Mouse (Mus musculus): Measurements from ENCODE around the gene Rab11fip3.
"Not testable (repeated sequence)": the region's sequence is repeated elsewhere in the genome, so short reads cannot be mapped to it uniquely, and the experiment has no call there.

The Rab11fip3 gene

GRCm38 (mm10) chr17:26068831-26069739 is at the start of gene Rab11fip3:
Gene Rab11fip3, minus strand, starts transcription at chr17:26069555.
- DNase-seq, result peak; percentile 75

- no peak for DNase-seq
These were observed 47.3 kb upstream of the Rab11fip3 start for GRCm38 (mm10) chr17:26116503-26117258.

- peak; percentile 76 for DNase-seq
These were observed 46.7 kb upstream of the Rab11fip3 start for GRCm38 (mm10) chr17:26115956-26116487.

- DNase-seq, result peak; percentile 96
These were observed 46.0 kb upstream of the Rab11fip3 start for GRCm38 (mm10) chr17:26115205-26115898.

DNA sequence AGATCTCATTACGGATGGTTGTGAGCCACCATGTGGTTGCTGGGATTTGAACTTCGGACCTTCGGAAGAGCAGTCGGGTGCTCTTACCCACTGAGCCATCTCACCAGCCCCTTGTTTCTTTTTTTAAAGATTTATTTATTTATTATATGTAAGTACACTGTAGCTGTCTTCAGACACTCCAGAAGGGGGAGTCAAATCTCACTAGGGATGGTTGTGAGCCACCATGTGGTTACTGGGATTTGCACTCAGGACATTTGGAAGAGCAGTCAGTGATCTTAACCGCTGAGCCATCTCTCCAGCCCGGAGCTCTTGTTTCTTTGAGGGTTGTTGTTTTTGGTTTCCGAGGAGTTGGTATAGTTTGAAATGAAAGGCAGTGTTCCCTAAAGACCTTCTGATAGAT is 45.1 kb upstream of the Rab11fip3 start:
- not testable (repeated sequence) for DNase-seq

DNA sequence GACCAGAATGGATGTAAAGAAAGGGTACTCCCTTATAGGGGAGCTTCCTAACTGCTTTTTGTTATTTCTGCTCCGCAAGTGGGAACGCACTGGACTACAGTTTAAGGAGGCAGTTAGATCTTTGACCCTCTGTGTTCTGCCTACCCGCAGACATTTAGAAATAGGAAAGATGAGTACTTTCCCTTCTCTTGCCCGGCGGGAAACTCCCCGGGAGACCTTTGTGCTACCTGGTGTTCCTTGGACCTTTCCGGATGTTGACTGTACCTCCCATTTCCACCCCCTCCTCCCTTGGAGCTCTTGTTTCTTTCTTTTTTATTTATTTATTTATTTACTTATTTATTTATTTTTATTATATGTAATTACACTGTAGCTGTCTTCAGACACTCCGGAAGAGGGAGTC is 44.7 kb upstream of the Rab11fip3 start:
- peak; percentile 81 for DNase-seq

DNA sequence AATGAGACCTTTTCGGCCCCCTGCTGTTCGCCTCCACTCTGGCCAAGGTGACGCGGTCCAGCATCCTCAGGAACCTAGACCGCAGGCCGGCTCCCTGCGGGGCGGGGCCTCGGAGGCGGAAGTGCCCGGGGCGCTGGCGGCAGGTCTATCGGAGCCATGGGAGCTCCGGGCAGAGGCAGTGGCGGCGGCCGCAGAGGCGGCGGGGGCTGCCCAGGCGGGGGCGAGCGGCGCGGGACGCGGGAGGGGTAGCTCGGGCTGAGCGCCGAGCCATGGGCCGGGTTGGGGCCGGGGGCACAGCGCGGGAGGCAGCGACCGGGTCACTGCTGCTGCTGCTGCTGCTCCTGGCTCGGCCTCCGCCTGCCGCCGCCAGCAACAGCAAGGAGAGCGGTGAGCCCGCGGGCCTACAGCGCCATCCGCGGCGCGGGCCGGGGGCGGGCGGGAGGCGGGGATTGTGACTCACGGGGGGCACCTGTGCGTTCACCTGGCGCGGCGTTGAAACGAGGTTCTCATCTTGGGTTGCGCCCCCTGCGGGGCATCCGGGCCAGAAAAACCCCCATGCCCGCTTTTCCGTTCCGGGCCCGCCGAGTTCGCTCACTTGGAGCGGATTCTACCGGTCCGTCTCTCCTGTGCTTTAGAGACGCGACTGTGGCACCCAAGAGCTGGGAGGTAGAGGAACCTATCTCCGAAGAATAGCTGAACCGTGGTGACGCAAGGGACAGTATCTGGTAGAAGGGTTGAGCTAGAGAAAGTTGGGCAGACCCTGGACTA is 44.0 kb upstream of the Rab11fip3 start, which contains the start of gene Tmem8:
Gene Tmem8 (plus strand): TSS at position 119 of the 768 bp plus-strand sequence.
- peak; percentile 84 for DNase-seq

DNA sequence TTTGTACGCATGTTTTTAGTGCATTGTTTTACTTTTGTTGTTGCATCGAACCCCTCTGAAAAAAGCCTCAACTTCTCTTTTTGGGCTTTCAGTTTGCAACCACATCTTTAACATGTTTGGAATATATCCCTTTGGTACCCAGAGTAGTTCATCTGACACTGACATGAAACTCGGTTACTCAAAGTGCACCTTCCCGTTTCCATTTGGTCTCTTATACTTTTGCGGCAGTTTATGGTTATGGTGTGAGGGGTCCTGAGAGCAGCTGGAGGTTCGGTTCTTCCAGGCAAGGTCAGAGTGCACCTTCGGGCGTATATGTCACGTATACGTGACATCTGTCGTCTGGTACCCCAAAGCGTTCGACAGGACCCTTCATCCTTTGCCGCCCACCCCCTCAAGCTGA is 43.4 kb upstream of the Rab11fip3 start:
- DNase-seq, result no peak

DNA sequence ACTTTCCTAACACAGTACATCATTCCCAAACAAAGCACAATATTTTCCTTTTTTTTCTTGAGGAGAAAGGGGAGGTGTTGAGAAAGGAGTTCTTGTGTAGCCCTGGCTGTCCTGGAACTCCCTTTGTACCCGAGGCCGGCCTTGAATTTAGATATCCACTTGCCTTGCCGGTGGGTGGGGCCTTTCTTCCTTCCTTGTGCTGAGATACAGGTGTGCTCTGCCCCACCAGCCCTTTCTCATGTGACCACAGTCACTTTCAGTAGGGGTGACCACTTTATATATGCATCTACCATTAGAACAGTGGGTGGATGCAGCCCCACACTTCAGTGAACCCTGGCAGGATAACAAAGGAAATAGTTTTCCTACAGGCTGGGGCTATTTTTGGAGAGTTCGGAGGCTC is 42.4 kb upstream of the Rab11fip3 start:
- DNase-seq, result no peak

DNA sequence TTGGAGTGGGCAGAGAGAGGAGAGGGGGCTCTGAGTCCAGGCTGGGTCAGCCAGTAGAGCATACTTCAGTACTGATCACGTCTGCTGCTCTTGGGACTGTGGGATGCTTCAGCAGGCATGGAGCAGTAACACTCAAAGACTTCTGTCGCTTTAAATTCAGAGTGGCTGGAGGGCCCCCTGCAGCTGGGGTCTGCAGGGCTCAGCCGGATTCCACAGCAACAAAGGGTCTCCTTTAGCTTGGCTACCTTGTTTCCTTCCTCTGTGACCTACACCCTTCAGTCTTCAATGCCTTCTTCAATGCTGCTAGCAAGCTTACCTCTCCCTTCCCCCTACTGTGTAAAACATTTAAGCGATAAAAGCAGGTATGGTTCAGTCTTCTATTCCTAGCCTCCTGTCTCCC is 41.7 kb upstream of the Rab11fip3 start:
- no peak for DNase-seq

GRCm38 (mm10) chr17:26110156-26110555 is 40.8 kb upstream of the Rab11fip3 start:
- DNase-seq, result no peak

- DNase-seq, result no peak
These were observed 36.3 kb upstream of the Rab11fip3 start for GRCm38 (mm10) chr17:26105619-26106018.

GRCm38 (mm10) chr17:26101478-26101877 is 32.1 kb upstream of the Rab11fip3 start:
- peak; percentile 83 for DNase-seq

DNA sequence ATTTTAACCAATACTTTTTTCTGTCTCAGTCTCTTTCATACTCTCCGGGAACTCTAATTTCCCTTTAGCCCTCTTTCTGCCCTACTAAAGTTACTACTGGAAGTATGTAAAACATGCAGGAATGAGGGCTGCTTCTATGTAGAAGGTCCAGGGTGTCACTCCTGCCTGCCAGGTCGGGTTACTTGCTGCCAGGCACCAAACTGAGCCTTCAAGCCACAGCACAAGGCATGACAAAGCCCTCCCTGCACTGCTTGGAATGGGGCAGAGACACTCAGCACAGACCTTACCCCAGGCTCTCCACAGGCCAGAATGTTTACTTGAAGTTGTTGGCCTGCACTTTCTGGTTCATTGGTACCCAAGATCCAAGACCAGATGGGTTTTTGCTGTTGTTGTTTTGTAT is 30.8 kb upstream of the Rab11fip3 start:
- DNase-seq, result no peak

DNA sequence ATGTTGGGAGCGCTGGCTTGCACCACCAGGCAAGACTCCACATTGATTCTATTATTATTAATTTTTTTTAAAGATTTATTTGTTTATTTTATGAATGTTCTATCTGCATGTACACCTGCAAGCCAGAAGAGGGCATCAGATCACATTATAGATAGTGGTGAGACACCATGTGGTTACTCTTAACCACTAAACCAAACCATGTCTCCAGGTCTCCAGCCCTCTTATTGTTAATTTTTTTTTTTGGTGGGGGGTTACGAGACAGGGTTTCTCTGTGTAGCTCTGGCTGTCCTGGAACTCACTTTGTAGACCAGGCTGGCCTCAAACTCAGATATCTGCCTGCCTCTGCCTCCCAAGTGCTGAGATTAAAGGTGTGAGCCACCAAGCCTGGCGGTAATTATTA is 30.0 kb upstream of the Rab11fip3 start:
- DNase-seq, result not testable (repeated sequence)

DNA sequence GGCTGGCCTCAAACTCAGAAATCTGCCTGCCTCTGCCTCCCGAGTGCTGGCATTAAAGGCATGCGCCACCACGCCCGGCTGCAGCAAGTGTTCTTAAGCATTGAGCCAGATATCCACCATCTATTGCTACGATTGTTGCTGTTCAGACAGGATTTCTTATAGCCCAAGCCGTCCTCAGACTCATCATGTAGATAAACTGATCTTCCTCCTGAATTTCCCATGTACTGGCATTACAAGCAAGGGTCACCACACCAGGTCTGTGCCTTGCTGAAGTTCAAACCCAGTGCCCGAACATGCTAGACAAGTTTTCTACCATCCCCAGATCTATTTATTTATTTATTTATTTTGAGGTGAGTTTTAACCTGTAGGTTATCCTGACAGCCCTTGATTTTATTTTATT is 29.1 kb upstream of the Rab11fip3 start:
- no peak for DNase-seq

DNA sequence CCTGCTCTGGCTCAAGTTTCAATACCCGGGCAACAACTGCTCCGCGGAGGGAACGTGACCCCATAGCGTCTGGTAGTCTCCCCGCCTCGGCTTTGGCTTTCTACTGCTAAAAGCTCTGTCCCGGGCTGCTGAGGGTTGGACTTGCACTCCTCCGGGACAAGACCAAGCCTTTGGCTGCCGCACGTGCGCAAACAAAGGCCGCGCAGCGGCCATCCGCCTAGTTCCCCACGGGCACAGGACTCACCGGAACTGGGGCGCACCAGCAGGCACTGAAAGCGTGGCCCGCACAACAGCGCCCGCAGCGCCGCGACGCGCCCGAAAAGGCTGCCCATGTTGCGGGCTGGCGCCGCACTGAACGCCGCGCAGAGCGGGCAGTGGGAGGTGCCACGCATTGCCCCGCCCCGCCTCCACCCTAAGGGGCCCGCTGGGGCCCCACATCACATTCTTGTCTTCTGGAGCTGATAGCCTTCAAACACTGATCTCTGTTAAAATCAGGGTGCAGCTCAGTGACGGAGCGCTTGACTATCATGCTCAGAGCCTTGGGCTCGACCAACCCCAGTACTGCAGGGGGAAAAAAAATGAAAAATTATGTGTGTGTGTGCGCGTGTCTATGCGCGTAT is 25.9 kb upstream of the Rab11fip3 start, which contains the start of gene Nme4:
Gene Nme4 (minus strand): TSS at position 482 of the 620 bp plus-strand sequence.
- DNase-seq, result no peak

DNA sequence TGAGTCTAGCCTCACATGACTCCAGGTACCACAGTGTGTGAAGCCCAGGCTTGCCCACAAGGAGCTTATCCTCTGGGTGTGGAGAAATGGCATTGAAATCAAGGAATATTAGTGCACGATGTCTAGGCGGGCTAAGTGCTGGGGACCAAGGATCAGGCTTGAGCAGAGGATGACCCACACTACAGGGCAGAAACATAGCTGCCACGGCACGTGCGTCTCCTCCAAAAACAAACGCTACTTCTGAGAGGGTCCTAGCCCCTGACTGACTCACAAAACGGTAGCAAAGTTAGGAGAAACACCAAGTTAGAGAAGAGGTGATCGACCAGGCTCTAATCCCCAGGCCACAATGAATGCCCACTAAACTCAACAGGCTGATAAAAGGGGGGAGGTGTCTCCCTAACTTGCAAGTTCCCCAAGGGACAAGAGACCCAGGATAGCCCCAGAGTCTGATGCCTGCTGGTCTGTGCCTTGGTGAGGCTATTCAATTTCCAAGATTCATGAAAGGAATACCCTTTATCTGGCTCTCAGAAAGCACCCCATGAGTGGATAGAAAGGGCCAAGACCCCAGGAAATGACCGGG is 25.3 kb upstream of the Rab11fip3 start:
- DNase-seq, result no peak

- DNase-seq, result peak; percentile 96
These were observed 20.7 kb upstream of the Rab11fip3 start, which contains the start of gene Decr2 for GRCm38 (mm10) chr17:26089905-26090632. Gene Decr2, minus strand, starts transcription at chr17:26090337.

DNA sequence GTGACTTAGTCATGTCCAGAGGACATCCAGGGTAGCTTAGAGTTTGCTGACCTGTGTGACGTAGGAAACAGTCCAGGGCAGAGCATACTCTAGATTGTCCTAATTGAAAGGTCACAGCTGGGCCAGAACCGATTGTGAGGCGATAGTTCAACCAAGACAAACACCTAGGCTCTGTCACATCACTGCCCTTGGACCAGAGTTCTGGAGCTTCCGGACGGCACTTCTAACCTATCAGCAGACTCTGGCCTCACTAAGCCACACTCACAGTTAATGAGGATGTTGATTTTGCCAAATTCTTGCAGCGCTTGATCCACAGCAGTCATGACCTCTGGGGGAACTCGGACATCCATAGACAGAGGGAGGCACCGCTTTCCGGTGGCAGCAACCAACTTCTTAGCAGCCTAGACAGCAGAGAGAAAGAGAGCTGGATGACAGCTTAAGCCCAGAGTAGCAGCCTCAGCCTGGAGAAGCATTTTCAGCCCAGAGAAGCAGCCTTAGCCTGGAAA is 17.8 kb upstream of the Rab11fip3 start:
- DNase-seq, result no peak
